Mouse (Mus musculus): ENCODE data around the gene Lrpprc. TPM values are rescaled to one million over a fixed set of nuclear protein-coding genes. Genes with fewer than 3 reads are reported as not detected.

Lrpprc gene
- polyA plus RNA-seq, 1 experiment from 2014 or later = 31.7 TPM

- Histone ChIP-seq H3K27ac (ENCODE audit: low read length) (no peak overlapping the region), H3K27me3 (ENCODE audit: control insufficient read depth, insufficient read depth, low read depth, low read length) (no peaks in the 10 kb centered on the region), H3K9me3 (ENCODE audit: control insufficient read depth, low read length) (no peaks in the 10 kb centered on the region), H3K4me2 (ENCODE audit: low read depth, low read length) (no peak overlapping the region), H3K4me1 (replicated peaks; ENCODE audit: control insufficient read depth, insufficient read depth, low read length) (no peaks in the 10 kb centered on the region), H3K4me3 (ENCODE audit: low read length) (no peak overlapping the region), H3K9ac (ENCODE audit: low read length) (no peak overlapping the region), H3K36me3 (ENCODE audit: control insufficient read depth, insufficient read depth, low read length) (peaks cover 4% of the 10 kb centered on the region; the same call in 1 of the 2 replicates)
- WGBS = 62% methylated on average over 9 of the region's 9 CpGs
- ATAC-seq (ENCODE audit: low read depth) = no peak
Observed at GRCm38 (mm10) chr17:84736719-84737118, 53.9 kb downstream of the Lrpprc start.

GRCm38 (mm10) chr17:84732612-84733011 lies 58.0 kb downstream of the Lrpprc start:
- no peaks in the 10 kb centered on the region for H3K4me1 ChIP-seq (replicated peaks; ENCODE audit: control insufficient read depth, insufficient read depth, low read length)
- H3K27ac ChIP-seq (ENCODE audit: low read length) = no peak overlapping the region
- H3K27me3 ChIP-seq (ENCODE audit: control insufficient read depth, insufficient read depth, low read depth, low read length) = no peaks in the 10 kb centered on the region
- no peaks in the 10 kb centered on the region for H3K9me3 ChIP-seq (ENCODE audit: control insufficient read depth, low read length)
- H3K36me3 ChIP-seq (ENCODE audit: control insufficient read depth, insufficient read depth, low read length) = peaks cover 7% of the 10 kb centered on the region; the same call in 1 of the 2 replicates
- no peak overlapping the region for H3K4me3 ChIP-seq (ENCODE audit: low read length)
- no peak overlapping the region for H3K9ac ChIP-seq (ENCODE audit: low read length)
- 87% methylated on average over 8 of the region's 8 CpGs for WGBS
- ATAC-seq (ENCODE audit: low read depth) = no peak
- no peak overlapping the region for H3K4me2 ChIP-seq (ENCODE audit: low read depth, low read length)

GRCm38 (mm10) chr17:84731361-84731760 lies 59.2 kb downstream of the Lrpprc start:
- no peak overlapping the region for H3K4me2 ChIP-seq (ENCODE audit: low read depth, low read length)
- no peaks in the 10 kb centered on the region for H3K27me3 ChIP-seq (ENCODE audit: control insufficient read depth, insufficient read depth, low read depth, low read length)
- H3K9me3 ChIP-seq (ENCODE audit: control insufficient read depth, low read length) = no peaks in the 10 kb centered on the region
- WGBS = 87% methylated on average over 12 of the region's 12 CpGs
- H3K36me3 ChIP-seq (ENCODE audit: control insufficient read depth, insufficient read depth, low read length) = 0 out of 2 replicates have a peak, but pooled peaks cover 7% of the 10 kb centered on the region
- ATAC-seq (ENCODE audit: low read depth) = no peak
- H3K4me3 ChIP-seq (ENCODE audit: low read length) = no peak overlapping the region
- H3K27ac ChIP-seq (ENCODE audit: low read length) = no peak overlapping the region
- no peaks in the 10 kb centered on the region for H3K4me1 ChIP-seq (replicated peaks; ENCODE audit: control insufficient read depth, insufficient read depth, low read length)
- H3K9ac ChIP-seq (ENCODE audit: low read length) = no peak overlapping the region

- Histone ChIP-seq H3K27me3 (ENCODE audit: control insufficient read depth, insufficient read depth, low read depth, low read length) (no peaks in the 10 kb centered on the region), H3K9ac (ENCODE audit: low read length) (no peak overlapping the region), H3K27ac (ENCODE audit: low read length) (no peak overlapping the region), H3K4me1 (replicated peaks; ENCODE audit: control insufficient read depth, insufficient read depth, low read length) (no peaks in the 10 kb centered on the region), H3K4me3 (ENCODE audit: low read length) (no peak overlapping the region), H3K4me2 (ENCODE audit: low read depth, low read length) (no peak overlapping the region), H3K9me3 (ENCODE audit: control insufficient read depth, low read length) (no peaks in the 10 kb centered on the region), H3K36me3 (ENCODE audit: control insufficient read depth, insufficient read depth, low read length) (peaks cover 17% of the 10 kb centered on the region; the same call in 1 of the 2 replicates)
- WGBS = 81% methylated on average over 5 of the region's 5 CpGs
- ATAC-seq (ENCODE audit: low read depth) = no peak
Observed at GRCm38 (mm10) chr17:84729140-84729539, 61.4 kb downstream of the Lrpprc start.

- no peak overlapping the region for H3K4me3 ChIP-seq (ENCODE audit: low read length)
- no peaks in the 10 kb centered on the region for H3K9me3 ChIP-seq (ENCODE audit: control insufficient read depth, low read length)
- H3K9ac ChIP-seq (ENCODE audit: low read length) = no peak overlapping the region
- WGBS = 74% methylated on average over 1 of the region's 1 CpGs
- no peaks in the 10 kb centered on the region for H3K27me3 ChIP-seq (ENCODE audit: control insufficient read depth, insufficient read depth, low read depth, low read length)
- no peak overlapping the region for H3K27ac ChIP-seq (ENCODE audit: low read length)
- ATAC-seq (ENCODE audit: low read depth) = no peak
- H3K4me1 ChIP-seq (replicated peaks; ENCODE audit: control insufficient read depth, insufficient read depth, low read length) = no peaks in the 10 kb centered on the region
- no peak overlapping the region for H3K4me2 ChIP-seq (ENCODE audit: low read depth, low read length)
- H3K36me3 ChIP-seq (ENCODE audit: control insufficient read depth, insufficient read depth, low read length) = peaks cover 17% of the 10 kb centered on the region; the same call in 1 of the 2 replicates
Observed at GRCm38 (mm10) chr17:84728201-84728911, 62.2 kb downstream of the Lrpprc start.

- ATAC-seq (ENCODE audit: low read depth) = no peak
- Histone ChIP-seq H3K4me2 (ENCODE audit: low read depth, low read length) (no peak overlapping the region), H3K27ac (ENCODE audit: low read length) (no peak overlapping the region), H3K9ac (ENCODE audit: low read length) (no peak overlapping the region), H3K4me3 (ENCODE audit: low read length) (no peak overlapping the region), H3K4me1 (replicated peaks; ENCODE audit: control insufficient read depth, insufficient read depth, low read length) (no peaks in the 10 kb centered on the region), H3K9me3 (ENCODE audit: control insufficient read depth, low read length) (no peaks in the 10 kb centered on the region), H3K36me3 (ENCODE audit: control insufficient read depth, insufficient read depth, low read length) (peaks cover 21% of the 10 kb centered on the region), H3K27me3 (ENCODE audit: control insufficient read depth, insufficient read depth, low read depth, low read length) (no peaks in the 10 kb centered on the region)
- 97% methylated on average over 3 of the region's 3 CpGs for WGBS
Observed at GRCm38 (mm10) chr17:84725163-84725562, 65.4 kb downstream of the Lrpprc start.

- H3K4me3 ChIP-seq (ENCODE audit: low read length) = no peak overlapping the region
- H3K36me3 ChIP-seq (ENCODE audit: control insufficient read depth, insufficient read depth, low read length) = peaks cover 21% of the 10 kb centered on the region
- 89% methylated on average over 9 of the region's 9 CpGs for WGBS
- ATAC-seq (ENCODE audit: low read depth) = no peak
- no peak overlapping the region for H3K27ac ChIP-seq (ENCODE audit: low read length)
- no peak overlapping the region for H3K9ac ChIP-seq (ENCODE audit: low read length)
- no peaks in the 10 kb centered on the region for H3K4me1 ChIP-seq (replicated peaks; ENCODE audit: control insufficient read depth, insufficient read depth, low read length)
- no peaks in the 10 kb centered on the region for H3K27me3 ChIP-seq (ENCODE audit: control insufficient read depth, insufficient read depth, low read depth, low read length)
- no peak overlapping the region for H3K4me2 ChIP-seq (ENCODE audit: low read depth, low read length)
- H3K9me3 ChIP-seq (ENCODE audit: control insufficient read depth, low read length) = no peaks in the 10 kb centered on the region
Observed at GRCm38 (mm10) chr17:84724028-84724427, 66.6 kb downstream of the Lrpprc start.

GRCm38 (mm10) chr17:84719105-84719504 lies 71.5 kb downstream of the Lrpprc start:
- Histone ChIP-seq H3K27ac (ENCODE audit: low read length) (no peak overlapping the region), H3K4me1 (replicated peaks; ENCODE audit: control insufficient read depth, insufficient read depth, low read length) (no peaks in the 10 kb centered on the region), H3K4me2 (ENCODE audit: low read depth, low read length) (no peak overlapping the region), H3K27me3 (ENCODE audit: control insufficient read depth, insufficient read depth, low read depth, low read length) (no peaks in the 10 kb centered on the region), H3K4me3 (ENCODE audit: low read length) (no peak overlapping the region), H3K36me3 (ENCODE audit: control insufficient read depth, insufficient read depth, low read length) (peaks cover 14% of the 10 kb centered on the region), H3K9ac (ENCODE audit: low read length) (no peak overlapping the region), H3K9me3 (ENCODE audit: control insufficient read depth, low read length) (no peaks in the 10 kb centered on the region)
- no peak for ATAC-seq (ENCODE audit: low read depth)
- 78% methylated on average over 3 of the region's 3 CpGs for WGBS

GRCm38 (mm10) chr17:84717416-84717815 lies 73.2 kb downstream of the Lrpprc start:
- Histone ChIP-seq H3K27me3 (ENCODE audit: control insufficient read depth, insufficient read depth, low read depth, low read length) (no peaks in the 10 kb centered on the region), H3K27ac (ENCODE audit: low read length) (no peak overlapping the region)
- no peak for ATAC-seq (ENCODE audit: low read depth)

More at GRCm38 (mm10) chr17:84717416-84717815, 73.2 kb downstream of the Lrpprc start:
- Histone ChIP-seq H3K4me1 (replicated peaks; ENCODE audit: control insufficient read depth, insufficient read depth, low read length) (no peaks in the 10 kb centered on the region), H3K36me3 (ENCODE audit: control insufficient read depth, insufficient read depth, low read length) (peaks cover 16% of the 10 kb centered on the region), H3K9ac (ENCODE audit: low read length) (no peak overlapping the region), H3K4me2 (ENCODE audit: low read depth, low read length) (no peak overlapping the region), H3K4me3 (ENCODE audit: low read length) (no peak overlapping the region), H3K9me3 (ENCODE audit: control insufficient read depth, low read length) (no peaks in the 10 kb centered on the region)
- WGBS = 53% methylated on average over 5 of the region's 5 CpGs

All from lung, embryonic 16.5 days (tissue).